Mouse (Mus musculus) MEL (cell line): ENCODE measurements at regions not wholly inside any gene's neighbourhood (a gene's known extent, or its start where the extent isn't known, plus 50 kb on each side); places are given as distances from the start of the nearest gene placed in this dataset.

Experiments
- CTCF ChIP-seq, 3 experiments: IDR thresholded peaks in 2 of 3; conservative IDR thresholded peaks in 1 of 3; 2 replicates each; pipeline ENCODE4 v1.5.1; 2011 to 2012; ENCODE audit warnings: low read length in 3 of 3, low read depth in 2 of 3, mild to moderate bottlenecking in 2 of 3, improper control_type of control experiment in 1 of 3, inconsistent platforms in 1 of 3, mixed read lengths in 1 of 3, moderate library complexity in 1 of 3; ENCODE audit not compliant: control insufficient read depth in 1 of 3, insufficient read depth in 1 of 3, poor library complexity in 1 of 3, severe bottlenecking in 1 of 3
- EP300 ChIP-seq, 2 experiments: IDR thresholded peaks; 2 replicates each; pipeline ENCODE4 v1.6.1; 2011; ENCODE audit warnings: improper control_type of control experiment in 2 of 2, low read length in 2 of 2, low read depth in 1 of 2, mild to moderate bottlenecking in 1 of 2
- GABPA ChIP-seq: IDR thresholded peaks from 2 replicates; pipeline ENCODE4 v1.6.1; 2012; ENCODE audit warnings: low read depth, mild to moderate bottlenecking, inconsistent platforms, low read length, improper control_type of control experiment, moderate library complexity
- MYC ChIP-seq: IDR thresholded peaks from 2 replicates; pipeline ENCODE4 v1.6.1; 2011; ENCODE audit warnings: low read depth, mild to moderate bottlenecking, low read length, improper control_type of control experiment, moderate library complexity
- POLR2A ChIP-seq, 2 experiments: IDR thresholded peaks; 2 replicates each; pipeline ENCODE4 v1.6.1; 2011 to 2012; ENCODE audit warnings: low read length in 2 of 2, mild to moderate bottlenecking in 2 of 2, control low read depth in 1 of 2, improper control_type of control experiment in 1 of 2, low read depth in 1 of 2, moderate library complexity in 1 of 2; ENCODE audit not compliant: control insufficient read depth in 1 of 2, insufficient read depth in 1 of 2, poor library complexity in 1 of 2
- RAD21 ChIP-seq: IDR thresholded peaks from 2 replicates; pipeline ENCODE4 v1.6.1; 2011; ENCODE audit warnings: mild to moderate bottlenecking, low read depth, low read length, improper control_type of control experiment
- TCF12 ChIP-seq: IDR thresholded peaks from 2 replicates; pipeline ENCODE4 v1.6.1; 2014; ENCODE audit warnings: low read depth, mild to moderate bottlenecking, inconsistent platforms, low read length, improper control_type of control experiment, moderate library complexity

DNA sequence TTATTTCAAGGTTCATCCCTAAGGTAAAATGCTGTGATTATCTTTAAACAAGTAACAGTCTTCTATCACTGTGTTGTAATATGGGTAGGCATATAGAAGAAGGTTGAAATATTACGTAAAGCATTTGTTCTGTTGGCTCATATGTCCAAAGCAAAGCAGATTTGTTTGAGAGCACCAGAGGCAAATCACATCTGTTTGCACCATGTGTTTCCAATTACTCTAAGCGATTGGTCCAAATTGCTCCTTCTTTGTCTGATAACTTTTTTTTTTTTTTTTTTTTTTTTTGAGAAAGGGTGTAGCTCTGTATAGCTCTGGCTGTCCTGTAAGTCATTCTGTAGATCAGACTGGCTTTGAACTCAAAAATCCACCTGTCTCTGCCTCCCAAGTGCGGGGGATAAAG is 861.0 kb upstream of the Gm12353 start:
- no peak for TF ChIP-seq POLR2A (IDR thresholded peaks at IDR 0.05; ENCODE audit: control insufficient read depth in 1 of 2, insufficient read depth in 1 of 2, low read depth in 1 of 2, low read length in 2 of 2, poor library complexity in 1 of 2)
- TF ChIP-seq TCF12, result no peak
- TF ChIP-seq CTCF (IDR thresholded peaks at IDR 0.05 in 2 of 3, conservative IDR thresholded peaks at IDR 0.05 in 1 of 3; ENCODE audit: control insufficient read depth in 1 of 3, insufficient read depth in 1 of 3, low read depth in 2 of 3, low read length in 3 of 3, poor library complexity in 1 of 3, severe bottlenecking in 1 of 3), result no peak
- no peak for TF ChIP-seq EP300 (IDR thresholded peaks at IDR 0.05; ENCODE audit: low read depth in 1 of 2, low read length in 2 of 2)
- no peak for TF ChIP-seq GABPA
- no peak for TF ChIP-seq RAD21
- TF ChIP-seq MYC, result no peak
